23 mouse cellular contexts compared by ENCODE assay signal in the genomic region with DNA sequence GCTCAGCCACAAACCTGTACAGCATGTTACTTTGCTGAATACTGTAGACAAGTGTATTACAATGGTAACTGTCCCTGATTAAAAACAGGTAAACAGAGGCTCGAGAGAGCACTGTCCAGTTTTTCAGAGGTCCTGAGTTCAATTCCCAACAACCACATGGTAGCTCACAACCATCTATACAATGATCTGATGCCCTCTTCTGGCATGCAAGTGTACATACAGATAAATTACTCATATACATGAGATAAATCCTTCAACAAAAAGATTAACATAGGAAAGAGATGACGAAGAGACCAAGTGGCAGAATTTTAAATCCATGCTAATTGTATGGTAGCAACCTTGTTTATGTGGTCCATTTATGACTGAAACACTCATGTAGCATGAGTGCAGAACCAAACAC. TPM values are rescaled to one million over a fixed set of nuclear protein-coding genes. Genes with fewer than 3 reads are reported as not detected.
DNase-seq lines count a peak whose midpoint lies in the region; ATAC-seq and TF ChIP-seq lines count a peak whose summit lies in the region.
"Had no signal": no experiment of that assay in that cellular context is flagged by ENCODE, and none has a peak within 500 bp of the region (broad histone marks: within the 10 kb centered on the region; RNA-seq: fewer than 3 reads in every experiment).

No protein-coding gene starts in this region.

- H3K9me3 ChIP-seq in kidney, postnatal 0 days (replicated peaks; ENCODE audit: low read length): no peaks in the 10 kb centered on the region
- no peaks in the 10 kb centered on the region for H3K9me3 ChIP-seq in kidney, embryonic 15.5 days (replicated peaks)
- H3K9me3 ChIP-seq in midbrain, postnatal 0 days (ENCODE audit: low read length): no peaks in the 10 kb centered on the region
- H3K9me3 ChIP-seq in midbrain, embryonic 15.5 days: no peaks in the 10 kb centered on the region
- H3K9me3 ChIP-seq: embryonic facial prominence, embryonic 15.5 days; forebrain, embryonic 15.5 days; heart, embryonic 13.5 days; hindbrain, embryonic 13.5 days; limb, embryonic 15.5 days; liver, embryonic 15.5 days; midbrain, embryonic 12.5 days; neural tube, embryonic 12.5 days had no signal

- no peak overlapping the region for H3K4me2 ChIP-seq in kidney, postnatal 0 days (ENCODE audit: low read length)
- H3K4me2 ChIP-seq in kidney, embryonic 15.5 days: no peak overlapping the region
- no peak overlapping the region for H3K4me2 ChIP-seq in midbrain, postnatal 0 days (ENCODE audit: low read depth, low read length, poor library complexity, severe bottlenecking)
- H3K4me2 ChIP-seq in midbrain, embryonic 15.5 days: no peak overlapping the region
- H3K4me2 ChIP-seq: embryonic facial prominence, embryonic 15.5 days; forebrain, embryonic 15.5 days; heart, embryonic 13.5 days; hindbrain, embryonic 13.5 days; limb, embryonic 15.5 days; liver, embryonic 15.5 days; midbrain, embryonic 12.5 days; neural tube, embryonic 12.5 days had no signal

- ATAC-seq in kidney, postnatal 0 days (replicated peaks; ENCODE audit: low FRiP score, low read depth): no peak
- ATAC-seq in kidney, embryonic 15.5 days (replicated peaks; ENCODE audit: low FRiP score): no peak
- no peak for ATAC-seq in midbrain, postnatal 0 days (ENCODE audit: low FRiP score)
- no peak for ATAC-seq in midbrain, embryonic 15.5 days (replicated peaks)
- ATAC-seq: forebrain, embryonic 15.5 days; inflammation-experienced regulatory T-cells, adult 6 months had no signal

- no peak overlapping the region for H3K9ac ChIP-seq in kidney, postnatal 0 days (ENCODE audit: low read depth, low read length)
- H3K9ac ChIP-seq in kidney, embryonic 15.5 days: no peak overlapping the region
- H3K9ac ChIP-seq in midbrain, postnatal 0 days (replicated peaks; ENCODE audit: low read length, poor library complexity, severe bottlenecking): no peak overlapping the region
- H3K9ac ChIP-seq in midbrain, embryonic 15.5 days: no peak overlapping the region
- H3K9ac ChIP-seq: embryonic facial prominence, embryonic 15.5 days; forebrain, embryonic 15.5 days; heart, embryonic 13.5 days; hindbrain, embryonic 13.5 days; limb, embryonic 15.5 days; liver, embryonic 15.5 days; midbrain, embryonic 12.5 days; neural tube, embryonic 12.5 days had no signal

- peak; percentile 41 for TF ChIP-seq CTCF in kidney, postnatal 0 days (IDR thresholded peaks at IDR 0.05; ENCODE audit: low read depth)
- peak; percentile 38 for TF ChIP-seq CTCF in midbrain, postnatal 0 days (IDR thresholded peaks at IDR 0.05)

- whole genome bisulfite sequencing in kidney, postnatal 0 days: 84% methylated on average over 2 of the region's 2 CpGs
- 87% methylated on average over 2 of the region's 2 CpGs for WGBS in kidney, embryonic 15.5 days
- 88% methylated on average over 2 of the region's 2 CpGs for WGBS in midbrain, postnatal 0 days
- WGBS in midbrain, embryonic 15.5 days: 85% methylated on average over 2 of the region's 2 CpGs

- H3K27ac ChIP-seq in kidney, postnatal 0 days: no peak overlapping the region
- no peak overlapping the region for H3K27ac ChIP-seq in kidney, embryonic 15.5 days
- no peak overlapping the region for H3K27ac ChIP-seq in midbrain, postnatal 0 days (ENCODE audit: low read depth, low read length)
- no peak overlapping the region for H3K27ac ChIP-seq in midbrain, embryonic 15.5 days
- H3K27ac ChIP-seq: embryonic facial prominence, embryonic 15.5 days; forebrain, embryonic 15.5 days; heart, embryonic 13.5 days; hindbrain, embryonic 13.5 days; limb, embryonic 15.5 days; liver, embryonic 15.5 days; midbrain, embryonic 12.5 days; neural tube, embryonic 12.5 days had no signal

- no peaks in the 10 kb centered on the region for H3K4me1 ChIP-seq in kidney, postnatal 0 days (replicated peaks; ENCODE audit: insufficient read depth, low read length)
- H3K4me1 ChIP-seq in kidney, embryonic 15.5 days: no peaks in the 10 kb centered on the region
- no peaks in the 10 kb centered on the region for H3K4me1 ChIP-seq in midbrain, postnatal 0 days (ENCODE audit: insufficient read depth, low read length)
- H3K4me1 ChIP-seq in midbrain, embryonic 15.5 days: no peaks in the 10 kb centered on the region
- H3K4me1 ChIP-seq: embryonic facial prominence, embryonic 15.5 days; forebrain, embryonic 15.5 days; heart, embryonic 13.5 days; hindbrain, embryonic 13.5 days; limb, embryonic 15.5 days; liver, embryonic 15.5 days; midbrain, embryonic 12.5 days; neural tube, embryonic 12.5 days had no signal

- no peaks in the 10 kb centered on the region for H3K27me3 ChIP-seq in kidney, postnatal 0 days (ENCODE audit: insufficient read depth, low read length)
- H3K27me3 ChIP-seq in kidney, embryonic 15.5 days: no peaks in the 10 kb centered on the region
- H3K27me3 ChIP-seq in midbrain, postnatal 0 days (ENCODE audit: insufficient read depth, low read length): no peaks in the 10 kb centered on the region
- no peaks in the 10 kb centered on the region for H3K27me3 ChIP-seq in midbrain, embryonic 15.5 days (replicated peaks)
- H3K27me3 ChIP-seq: embryonic facial prominence, embryonic 15.5 days; forebrain, embryonic 15.5 days; heart, embryonic 13.5 days; hindbrain, embryonic 13.5 days; limb, embryonic 15.5 days; liver, embryonic 15.5 days; midbrain, embryonic 12.5 days; neural tube, embryonic 12.5 days had no signal

- DNase-seq in kidney, postnatal 0 days (ENCODE audit: low spot score): no peak
- no peak for DNase-seq in midbrain, postnatal 0 days (ENCODE audit: low spot score)
- peak; percentile 25 for DNase-seq in NIH3T3 (ENCODE audit: low read depth)
- no peak for DNase-seq in right cerebral cortex, postnatal 25 days
- DNase-seq in cerebellum, postnatal 25 days: no peak
- DNase-seq: adrenal gland, postnatal 25 days; cerebellum, adult 8-10 months; gastrocnemius, postnatal 14 days; heart, adult 11 months; kidney, adult 8-10 months; kidney, postnatal 25 days; thymus, postnatal 25 days had no signal

- H3K4me3 ChIP-seq in kidney, postnatal 0 days (replicated peaks; ENCODE audit: low read depth, low read length): no peak overlapping the region
- H3K4me3 ChIP-seq in kidney, embryonic 15.5 days (replicated peaks): no peak overlapping the region
- no peak overlapping the region for H3K4me3 ChIP-seq in midbrain, postnatal 0 days (ENCODE audit: low read depth, low read length)
- H3K4me3 ChIP-seq in midbrain, embryonic 15.5 days: no peak overlapping the region
- H3K4me3 ChIP-seq: embryonic facial prominence, embryonic 15.5 days; forebrain, embryonic 15.5 days; heart, embryonic 13.5 days; hindbrain, embryonic 13.5 days; limb, embryonic 15.5 days; liver, embryonic 15.5 days; midbrain, embryonic 12.5 days; neural tube, embryonic 12.5 days had no signal

- H3K36me3 ChIP-seq in kidney, postnatal 0 days (ENCODE audit: insufficient read depth, low read length): peaks cover 67% of the 10 kb centered on the region
- H3K36me3 ChIP-seq in kidney, embryonic 15.5 days: peaks cover 89% of the 10 kb centered on the region
- H3K36me3 ChIP-seq in midbrain, postnatal 0 days (ENCODE audit: insufficient read depth, low read length): peaks cover 49% of the 10 kb centered on the region
- peaks cover 57% of the 10 kb centered on the region for H3K36me3 ChIP-seq in midbrain, embryonic 15.5 days (replicated peaks)

RNA-seq across cellular contexts. Expression of gene Strn3, which starts 55.7 kb away (rescaled TPM):
- polyA plus RNA-seq in kidney, postnatal 0 days (2015; fragmentation: Nextera tagmentation; extraction: Ambion mirVana): 44.1 and 46.3 TPM in 2 replicates
- 45.5 and 45.7 TPM in 2 replicates for polyA plus RNA-seq in kidney, embryonic 15.5 days (2015; fragmentation: Nextera tagmentation; extraction: Ambion mirVana)
- total RNA-seq in midbrain, postnatal 0 days (2014; rRNA removed): 57.0 and 70.7 TPM in 2 replicates
- 24.7 and 28.3 TPM in 2 replicates for polyA plus RNA-seq in midbrain, postnatal 0 days (2015; fragmentation: Nextera tagmentation; extraction: Ambion mirVana)
- polyA plus RNA-seq in midbrain, embryonic 15.5 days (2015; fragmentation: Nextera tagmentation; extraction: Ambion mirVana): 36.5 and 37.1 TPM in 2 replicates

RNA-seq across cellular contexts. Expression of gene Ap4s1, which starts 56.5 kb away (rescaled TPM):
- 37.9 and 48.3 TPM in 2 replicates for polyA plus RNA-seq in kidney, postnatal 0 days (2015; fragmentation: Nextera tagmentation; extraction: Ambion mirVana)
- 31.7 and 32.2 TPM in 2 replicates for polyA plus RNA-seq in kidney, embryonic 15.5 days (2015; fragmentation: Nextera tagmentation; extraction: Ambion mirVana)
- total RNA-seq in midbrain, postnatal 0 days (2014; rRNA removed): 39.5 and 54.2 TPM in 2 replicates
- 67.5 and 74.0 TPM in 2 replicates for polyA plus RNA-seq in midbrain, postnatal 0 days (2015; fragmentation: Nextera tagmentation; extraction: Ambion mirVana)
- 50.4 and 55.1 TPM in 2 replicates for polyA plus RNA-seq in midbrain, embryonic 15.5 days (2015; fragmentation: Nextera tagmentation; extraction: Ambion mirVana)
